Mouse (Mus musculus) spleen, embryonic (tissue): ENCODE measurements around the gene A4galt.
"Not testable (repeated sequence)": the region's sequence is repeated elsewhere in the genome, so short reads cannot be mapped to it uniquely, and the experiment has no call there.

Experiments
- CTCF ChIA-PET: fragments of 350-600 bp; sonication (Branson Sonifier 250); formaldehyde crosslinking; loops from one replicate; lab custom pipeline; 2022; lab: Charles Lee

The A4galt gene

GRCm38 (mm10) chr15:83251176-83252004 is at the start of gene A4galt:
Gene A4galt (minus strand): TSS chr15:83251774.
- CTCF ChIA-PET: no interaction called here

GRCm38 (mm10) chr15:83299916-83300582 is 48.5 kb upstream of the A4galt start:
- CTCF ChIA-PET: interaction anchor here (0.6 kb wide), 1 partner anchor 279 kb away, joined by 11 read pairs; no protein-coding TSS in a partner anchor

GRCm38 (mm10) chr15:83299450-83299849 is 47.9 kb upstream of the A4galt start:
- CTCF ChIA-PET: interaction anchor here (0.6 kb wide), 1 partner anchor 280 kb away, joined by 11 read pairs; no protein-coding TSS in a partner anchor

- CTCF ChIA-PET: no interaction called here
Measured at GRCm38 (mm10) chr15:83298810-83299209, 47.2 kb upstream of the A4galt start.

GRCm38 (mm10) chr15:83298313-83298712 is 46.7 kb upstream of the A4galt start:
- CTCF ChIA-PET: no interaction called here

GRCm38 (mm10) chr15:83296771-83297311 is 45.3 kb upstream of the A4galt start:
- CTCF ChIA-PET: no interaction called here

- CTCF ChIA-PET: no interaction called here
Measured at GRCm38 (mm10) chr15:83296050-83296449, 44.5 kb upstream of the A4galt start.

- CTCF ChIA-PET: no interaction called here
Measured at GRCm38 (mm10) chr15:83294954-83295353, 43.4 kb upstream of the A4galt start.

GRCm38 (mm10) chr15:83293706-83294645 is 42.4 kb upstream of the A4galt start:
- CTCF ChIA-PET: no interaction called here

- CTCF ChIA-PET: no interaction called here
Measured at GRCm38 (mm10) chr15:83293144-83293543, 41.6 kb upstream of the A4galt start.

- CTCF ChIA-PET: no interaction called here
Measured at GRCm38 (mm10) chr15:83292261-83293056, 40.9 kb upstream of the A4galt start.

- CTCF ChIA-PET: interaction anchor here (0.8 kb wide), 1 partner anchor 54 kb away, joined by 4 read pairs; no protein-coding TSS in a partner anchor
Measured at GRCm38 (mm10) chr15:83290899-83291298, 39.3 kb upstream of the A4galt start.

- CTCF ChIA-PET: no interaction called here
Measured at GRCm38 (mm10) chr15:83284828-83285227, 33.3 kb upstream of the A4galt start.

GRCm38 (mm10) chr15:83282397-83282796 is 30.8 kb upstream of the A4galt start:
- CTCF ChIA-PET: no interaction called here

- CTCF ChIA-PET: no interaction called here
Measured at GRCm38 (mm10) chr15:83281303-83281702, 29.7 kb upstream of the A4galt start.

- CTCF ChIA-PET: no interaction called here
Measured at GRCm38 (mm10) chr15:83278579-83278978, 27.0 kb upstream of the A4galt start.

GRCm38 (mm10) chr15:83277451-83277850 is 25.9 kb upstream of the A4galt start:
- CTCF ChIA-PET: no interaction called here

GRCm38 (mm10) chr15:83274237-83274636 is 22.7 kb upstream of the A4galt start:
- CTCF ChIA-PET: not testable (repeated sequence)

GRCm38 (mm10) chr15:83273017-83273416 is 21.4 kb upstream of the A4galt start:
- CTCF ChIA-PET: no interaction called here

- CTCF ChIA-PET: not testable (repeated sequence)
Measured at GRCm38 (mm10) chr15:83271221-83271620, 19.6 kb upstream of the A4galt start.
